Mouse (Mus musculus) forebrain, embryonic 15.5 days (tissue): Measurements from ENCODE around the gene Snx9. TPM values are rescaled to one million over a fixed set of nuclear protein-coding genes. Genes with fewer than 3 reads are reported as not detected.

Experiments
- ATAC-seq: fragments of 200-750 bp; cut with Nextera tagmentation; replicated peaks from 2 replicates; pipeline ENCODE4 v1.8.0; 2017; ENCODE audit warnings: mild to moderate bottlenecking, moderate TSS enrichment, moderate library complexity
- H3K27ac ChIP-seq: fragments of 300-500 bp; sonication (generic); replicated peaks from 2 replicates; pipeline ENCODE4 v1.5.1; 2015; ENCODE audit warnings: mild to moderate bottlenecking, inconsistent platforms
- H3K27me3 ChIP-seq: fragments of 300-500 bp; sonication (generic); 2 replicates; pipeline ENCODE4 v1.6.1; 2015; ENCODE audit warnings: inconsistent platforms
- H3K36me3 ChIP-seq: fragments of 300-500 bp; sonication (generic); 2 replicates; pipeline ENCODE4 v1.6.1; 2015; ENCODE audit warnings: mild to moderate bottlenecking, inconsistent platforms
- H3K4me1 ChIP-seq: fragments of 300-500 bp; sonication (generic); 2 replicates; pipeline ENCODE4 v1.6.1; 2015; ENCODE audit warnings: inconsistent platforms
- H3K4me2 ChIP-seq: fragments of 300-500 bp; sonication (generic); replicated peaks from 2 replicates; pipeline ENCODE4 v1.6.1; 2015; ENCODE audit warnings: mild to moderate bottlenecking, inconsistent platforms
- H3K4me3 ChIP-seq: fragments of 300-500 bp; sonication (generic); 2 replicates; pipeline ENCODE4 v1.5.1; 2015; ENCODE audit warnings: mild to moderate bottlenecking, inconsistent platforms
- H3K9ac ChIP-seq: fragments of 300-500 bp; sonication (generic); replicated peaks from 2 replicates; pipeline ENCODE4 v1.6.1; 2015; ENCODE audit warnings: mild to moderate bottlenecking, inconsistent platforms
- H3K9me3 ChIP-seq: fragments of 300-500 bp; sonication (generic); 2 replicates; pipeline ENCODE4 v1.6.1; 2016; ENCODE audit warnings: inconsistent platforms
- WGBS: fragments of 180-500 bp; shearing (Covaris S2); methylation state at CpG from one replicate; pipeline ENCODE4 v1.1.7; 2015; ENCODE audit warnings: mixed read lengths; 5-methylcytosine and 5-hydroxymethylcytosine counted together
- polyA plus RNA-seq: library from polyadenylated mRNA; unstranded; fragments of >200 nt; fragmentation: Nextera tagmentation; extraction: Ambion mirVana; gene quantifications from 2 replicates; pipeline ENCODE4 v1.2.1, GENCODE M21; 2015

Snx9 gene
- polyA plus RNA-seq, 1 experiment from 2014 or later = 5.9 TPM

DNA sequence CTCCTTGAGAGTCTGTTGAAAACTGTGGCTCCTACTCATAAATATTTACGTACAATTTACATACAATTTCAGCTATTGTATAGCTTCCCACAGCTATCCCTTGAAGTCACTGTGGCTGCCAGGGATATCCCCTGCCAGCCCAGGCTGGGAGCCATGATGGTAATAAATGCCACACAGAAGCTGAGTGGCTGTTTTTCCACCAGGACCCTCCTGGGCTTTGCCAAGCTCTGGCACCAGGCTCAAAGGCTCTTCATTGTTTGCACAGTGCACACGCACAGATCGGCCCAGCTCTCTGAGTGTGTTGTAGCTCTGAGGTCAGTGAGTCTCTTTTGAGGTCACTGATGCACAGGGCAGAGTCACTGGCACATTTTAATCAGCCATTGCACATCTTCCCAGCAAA is 128.1 kb downstream of the Snx9 start:
- no peaks in the 10 kb centered on the region for H3K9me3 ChIP-seq
- 51% methylated on average over 3 of the region's 3 CpGs for WGBS
- ATAC-seq = no peak
- H3K4me2 ChIP-seq = no peak overlapping the region
- no peaks in the 10 kb centered on the region for H3K36me3 ChIP-seq
- H3K9ac ChIP-seq = no peak overlapping the region
- H3K4me1 ChIP-seq = no peaks in the 10 kb centered on the region
- no peaks in the 10 kb centered on the region for H3K27me3 ChIP-seq
- H3K27ac ChIP-seq = no peak overlapping the region
- H3K4me3 ChIP-seq = no peak overlapping the region

DNA sequence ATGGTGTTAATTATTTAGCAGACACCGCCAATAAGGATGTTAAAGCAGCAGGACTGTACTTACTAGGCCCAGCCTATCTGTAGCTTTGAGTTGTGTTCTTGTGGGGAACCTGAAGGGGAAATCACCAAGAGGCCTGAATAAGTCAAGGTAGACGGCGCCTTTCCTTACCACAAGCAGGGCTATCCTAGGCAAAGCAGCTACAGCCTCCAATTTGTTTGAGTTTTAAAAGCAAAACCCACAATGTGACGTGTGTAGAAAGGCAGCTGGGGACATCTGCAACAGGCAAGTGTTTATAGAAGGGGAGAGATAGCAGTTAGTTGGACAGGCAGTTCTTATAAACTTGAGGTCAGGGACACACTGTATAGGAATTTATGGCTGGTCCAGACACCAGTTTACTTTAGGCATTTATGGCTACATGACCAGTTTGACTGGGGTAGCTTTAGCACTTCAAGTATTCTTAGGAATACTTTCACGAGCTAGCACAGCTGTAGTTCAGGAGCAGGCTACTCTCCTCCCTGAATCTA is 129.2 kb downstream of the Snx9 start:
- Histone ChIP-seq H3K27ac (no peak overlapping the region), H3K27me3 (no peaks in the 10 kb centered on the region), H3K36me3 (no peaks in the 10 kb centered on the region), H3K4me1 (0 out of 2 replicates have a peak, but pooled peaks cover 2% of the 10 kb centered on the region), H3K4me3 (no peak overlapping the region), H3K9me3 (no peaks in the 10 kb centered on the region), H3K4me2 (no peak overlapping the region), H3K9ac (no peak overlapping the region)
- WGBS = 90% methylated on average over 5 of the region's 5 CpGs
- ATAC-seq = no peak

DNA sequence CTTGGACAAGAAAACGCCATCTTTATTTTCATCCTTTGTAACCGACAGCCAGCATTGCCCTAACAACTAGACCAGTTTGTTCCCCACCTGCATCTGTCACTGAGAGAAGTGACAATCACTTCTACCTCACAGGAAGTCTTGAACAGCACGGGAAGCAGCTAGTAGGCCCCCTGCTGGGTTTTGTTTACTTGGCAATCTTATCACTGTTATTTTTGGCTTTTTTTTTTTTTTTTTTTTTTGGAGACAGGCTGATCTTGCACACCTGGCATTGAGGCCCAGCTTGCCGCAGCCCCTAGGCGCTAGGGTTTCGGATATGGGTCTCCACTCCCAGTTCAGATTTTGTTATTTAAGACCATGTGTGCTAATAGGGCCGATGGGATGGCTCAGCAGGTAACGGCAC is 132.4 kb downstream of the Snx9 start:
- no peak for ATAC-seq
- no peak overlapping the region for H3K27ac ChIP-seq
- WGBS = 69% methylated on average over 8 of the region's 8 CpGs
- H3K4me2 ChIP-seq = no peak overlapping the region
- no peak overlapping the region for H3K4me3 ChIP-seq
- peaks cover 21% of the 10 kb centered on the region for H3K4me1 ChIP-seq
- H3K27me3 ChIP-seq = no peaks in the 10 kb centered on the region
- no peaks in the 10 kb centered on the region for H3K9me3 ChIP-seq
- H3K9ac ChIP-seq = no peak overlapping the region
- no peaks in the 10 kb centered on the region for H3K36me3 ChIP-seq

DNA sequence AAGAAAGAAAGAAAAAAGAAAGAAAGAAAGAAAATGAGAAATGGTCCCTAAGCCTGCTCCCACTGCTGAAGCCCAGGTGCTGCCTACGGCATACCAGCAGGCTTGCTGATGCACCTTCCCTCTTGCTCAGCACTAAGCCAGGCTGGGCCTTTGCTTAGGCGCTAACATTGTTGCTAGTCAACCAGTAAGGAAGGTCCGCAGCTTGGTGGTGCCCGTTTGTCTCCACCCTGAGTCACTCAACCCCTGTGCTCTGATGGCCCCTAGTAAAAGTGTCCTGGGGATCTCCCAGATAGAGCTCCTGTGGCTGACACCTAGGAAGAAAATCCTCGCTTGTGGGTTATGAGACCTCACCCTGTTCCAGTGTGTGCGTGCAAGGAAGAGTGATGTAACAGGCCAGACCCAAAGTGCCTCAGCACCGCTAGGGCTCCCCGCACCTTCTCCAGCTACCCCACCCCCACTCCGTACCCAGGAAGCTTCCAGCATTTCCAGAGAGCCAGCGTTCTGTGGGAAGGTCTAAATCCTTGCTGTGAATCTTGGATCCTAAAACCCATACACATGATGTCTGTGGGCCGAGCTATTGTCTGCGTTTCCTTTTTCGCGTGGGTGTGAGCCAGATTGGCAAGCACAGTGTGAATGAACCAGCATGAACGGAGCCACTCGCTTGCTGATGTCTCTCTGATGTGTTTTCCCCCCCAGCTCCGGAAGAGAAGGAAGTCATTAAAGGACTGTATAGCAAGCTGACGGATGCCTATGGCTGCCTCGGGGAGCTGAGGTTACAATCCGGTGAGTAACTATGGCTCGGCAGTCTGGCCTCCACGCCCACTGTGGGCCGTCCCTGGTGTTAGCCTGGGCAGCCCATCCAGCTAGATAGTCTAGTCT is 134.2 kb downstream of the Snx9 start:
- Histone ChIP-seq H3K9me3 (no peaks in the 10 kb centered on the region), H3K36me3 (no peaks in the 10 kb centered on the region), H3K4me2 (no peak overlapping the region), H3K4me3 (no peak overlapping the region), H3K27ac (no peak overlapping the region), H3K4me1 (peaks cover 21% of the 10 kb centered on the region), H3K9ac (no peak overlapping the region), H3K27me3 (no peaks in the 10 kb centered on the region)
- 0 out of 2 replicates have a peak, but pooled peaks have one; percentile 57 for ATAC-seq
- WGBS = 49% methylated on average over 23 of the region's 23 CpGs

DNA sequence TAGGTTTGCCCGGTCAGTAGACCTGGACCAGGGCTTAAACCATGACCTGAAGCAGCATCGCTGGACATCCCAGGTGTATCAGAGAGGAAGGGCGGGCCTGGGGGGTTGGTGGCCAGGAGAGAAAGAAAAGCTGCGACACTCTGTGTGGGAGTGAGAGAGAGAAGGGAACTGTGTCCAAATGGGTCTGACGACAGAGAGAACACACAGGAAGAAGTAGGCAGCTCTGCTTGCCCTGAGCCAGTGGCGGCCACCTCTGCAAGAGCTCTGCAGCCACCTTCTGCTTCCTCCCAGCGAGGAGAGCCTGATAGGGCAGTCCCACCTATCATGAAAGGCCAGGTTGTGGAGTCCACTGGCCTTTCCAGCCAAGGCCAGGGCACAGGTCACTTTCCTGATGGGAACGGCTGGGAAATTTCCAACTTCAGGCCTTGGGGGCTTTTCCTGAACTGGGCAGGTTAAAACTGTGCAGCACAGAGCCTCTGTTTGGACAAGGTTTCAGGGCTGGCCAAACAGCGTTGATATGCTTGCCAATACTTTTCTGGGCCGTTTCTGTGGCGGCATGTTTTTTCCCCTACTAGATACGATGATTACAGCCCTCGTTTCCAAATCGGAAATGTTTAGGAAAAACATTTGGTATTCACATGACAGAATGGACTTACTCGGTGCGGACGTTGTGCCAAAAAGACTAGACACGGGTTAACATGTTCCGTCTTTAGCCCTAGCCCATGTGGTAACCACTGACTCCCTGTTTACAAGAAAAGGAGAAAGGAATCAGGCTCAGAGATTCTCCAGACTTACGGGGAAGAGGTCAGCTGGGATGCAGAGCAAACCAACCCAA is 135.3 kb downstream of the Snx9 start:
- Histone ChIP-seq H3K4me3 (no peak overlapping the region), H3K4me2 (no peak overlapping the region), H3K27me3 (no peaks in the 10 kb centered on the region), H3K4me1 (peaks cover 21% of the 10 kb centered on the region), H3K9ac (no peak overlapping the region), H3K36me3 (no peaks in the 10 kb centered on the region), H3K27ac (no peak overlapping the region), H3K9me3 (no peaks in the 10 kb centered on the region)
- WGBS = 65% methylated on average over 20 of the region's 20 CpGs
- ATAC-seq = no peak

DNA sequence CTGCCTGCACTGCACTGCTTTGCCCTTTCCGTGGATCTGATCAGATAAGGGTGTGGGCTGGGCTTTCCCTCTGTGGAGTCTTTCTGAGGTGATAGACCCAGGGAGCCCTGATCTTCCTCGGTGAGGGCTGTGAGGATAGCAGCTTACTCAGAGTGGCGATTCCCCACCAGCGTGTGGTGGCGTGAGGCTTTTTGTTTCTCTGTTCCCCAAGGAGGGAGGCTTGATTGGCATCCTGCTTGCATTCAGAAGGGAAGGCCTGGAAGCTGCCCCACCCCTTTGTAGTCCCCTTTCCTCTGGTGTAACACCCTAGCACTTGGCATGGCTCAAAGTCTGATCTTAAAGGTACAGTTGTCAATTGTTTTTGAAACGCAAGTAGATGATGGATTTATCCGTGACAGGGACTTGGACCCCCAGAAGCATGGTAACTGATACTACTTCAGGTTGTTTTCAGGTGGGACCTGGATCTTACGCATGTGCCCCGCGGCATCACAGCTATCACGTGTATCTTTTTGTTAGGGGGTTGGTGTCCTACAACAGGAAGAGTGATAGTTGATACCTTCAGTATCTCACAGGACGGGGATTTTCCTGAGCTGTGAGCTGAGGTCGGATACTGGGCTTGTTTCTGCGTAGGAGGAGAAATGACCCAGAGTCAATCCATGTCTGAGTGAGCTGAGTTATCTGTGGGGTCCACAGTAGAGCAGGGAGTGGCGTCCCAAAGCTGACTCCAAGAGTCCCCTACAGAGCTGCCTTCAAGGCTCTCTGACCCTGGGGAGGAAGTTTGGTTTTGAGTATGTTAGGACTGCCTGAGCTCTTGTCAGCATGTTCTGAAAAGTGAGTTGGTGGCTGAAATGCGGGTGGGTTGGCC is 136.2 kb downstream of the Snx9 start:
- H3K4me2 ChIP-seq = no peak overlapping the region
- no peak for ATAC-seq
- 54% methylated on average over 16 of the region's 16 CpGs for WGBS
- no peak overlapping the region for H3K9ac ChIP-seq
- no peaks in the 10 kb centered on the region for H3K27me3 ChIP-seq
- no peaks in the 10 kb centered on the region for H3K9me3 ChIP-seq
- H3K4me1 ChIP-seq = peaks cover 21% of the 10 kb centered on the region
- no peaks in the 10 kb centered on the region for H3K36me3 ChIP-seq
- H3K4me3 ChIP-seq = no peak overlapping the region
- H3K27ac ChIP-seq = no peak overlapping the region

DNA sequence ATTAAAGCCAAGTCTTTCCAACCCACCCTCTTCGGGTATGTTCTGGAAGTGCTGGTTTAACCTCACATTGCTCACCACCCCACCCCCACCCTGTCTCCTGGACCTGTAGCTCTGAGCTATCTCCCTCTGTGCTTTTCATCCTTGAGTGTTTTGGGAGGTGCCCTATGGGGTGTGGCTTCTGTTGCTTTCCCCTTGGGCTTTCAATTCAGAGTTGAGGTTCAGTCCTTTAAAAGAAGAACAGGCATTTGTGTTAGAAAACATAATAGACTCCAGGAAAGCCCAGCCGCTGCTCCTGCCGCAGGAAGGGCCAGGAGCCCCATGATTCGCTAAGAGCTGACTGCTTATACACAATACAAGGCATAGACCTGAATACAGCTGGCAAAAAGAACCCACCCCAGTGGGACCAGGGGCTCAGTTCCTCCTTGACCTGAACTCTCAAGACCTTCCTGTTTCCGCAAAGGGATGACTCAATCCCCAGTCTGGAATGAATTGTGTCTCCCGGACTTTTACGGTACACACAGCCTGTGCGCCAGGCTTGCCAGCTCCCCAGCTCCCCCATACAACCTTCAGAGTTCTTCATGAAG is 136.9 kb downstream of the Snx9 start:
- ATAC-seq = no peak
- H3K4me3 ChIP-seq = no peak overlapping the region
- 53% methylated on average over 8 of the region's 8 CpGs for WGBS

DNA sequence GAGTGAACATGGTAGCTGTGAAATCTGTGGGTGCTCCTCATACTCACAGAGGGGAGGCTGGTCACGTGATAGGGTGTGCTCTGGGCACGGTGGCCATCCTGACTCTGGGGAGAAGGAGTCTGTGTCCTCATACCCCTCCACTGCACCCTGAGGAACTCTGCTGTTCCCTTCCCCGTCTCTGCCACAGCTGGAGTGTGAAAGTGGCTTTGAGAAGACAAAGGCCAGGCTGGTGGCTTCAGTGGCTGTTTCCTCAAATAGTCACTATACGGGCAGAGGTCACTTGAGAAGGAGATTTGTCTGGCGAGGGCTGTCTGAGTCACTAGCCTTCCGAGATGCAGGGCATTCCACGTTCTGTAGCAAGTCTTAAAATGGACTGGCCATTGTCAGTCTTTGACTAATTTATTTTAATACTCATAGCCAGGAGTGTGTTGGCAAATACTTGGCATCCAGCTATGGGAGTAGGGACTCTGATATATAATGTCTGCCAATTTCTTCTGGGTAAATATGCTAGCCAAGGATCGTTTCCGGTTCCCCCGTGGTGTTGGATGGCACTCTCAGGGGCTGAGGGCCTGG is 137.5 kb downstream of the Snx9 start:
- no peak overlapping the region for H3K4me3 ChIP-seq
- H3K4me1 ChIP-seq = peaks cover 21% of the 10 kb centered on the region
- WGBS = 73% methylated on average over 10 of the region's 10 CpGs
- no peak overlapping the region for H3K9ac ChIP-seq
- no peak overlapping the region for H3K4me2 ChIP-seq
- no peaks in the 10 kb centered on the region for H3K27me3 ChIP-seq
- H3K27ac ChIP-seq = no peak overlapping the region
- H3K36me3 ChIP-seq = no peaks in the 10 kb centered on the region
- H3K9me3 ChIP-seq = no peaks in the 10 kb centered on the region
- no peak for ATAC-seq

More for the DNA sequence above, 136.9 kb downstream of the Snx9 start:
- no peaks in the 10 kb centered on the region for H3K27me3 ChIP-seq
- no peaks in the 10 kb centered on the region for H3K9me3 ChIP-seq
- H3K27ac ChIP-seq = no peak overlapping the region
- no peak overlapping the region for H3K4me2 ChIP-seq
- H3K36me3 ChIP-seq = no peaks in the 10 kb centered on the region
- H3K4me1 ChIP-seq = peaks cover 21% of the 10 kb centered on the region
- no peak overlapping the region for H3K9ac ChIP-seq

DNA sequence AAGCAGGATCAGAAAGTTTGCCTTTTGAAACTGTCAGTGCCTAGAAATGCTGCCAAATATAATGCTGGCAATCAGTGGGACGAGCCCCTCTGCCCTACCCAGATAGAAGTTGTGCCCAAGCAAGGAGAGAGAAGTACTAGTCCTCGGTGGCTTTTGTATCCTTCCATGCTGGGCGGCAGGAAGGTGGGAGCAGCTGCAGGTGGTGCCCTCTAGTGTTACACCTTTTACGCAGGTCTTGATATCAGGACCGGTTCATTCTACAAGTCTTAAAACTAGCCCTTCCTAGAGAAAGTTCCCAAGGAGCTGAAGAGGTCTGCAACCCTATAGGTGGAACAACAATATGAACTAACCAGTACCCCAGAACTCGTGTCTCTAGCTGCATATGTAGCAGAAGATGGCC is 139.7 kb downstream of the Snx9 start:
- Histone ChIP-seq H3K4me2 (no peak overlapping the region), H3K4me3 (no peak overlapping the region), H3K9me3 (no peaks in the 10 kb centered on the region), H3K4me1 (peaks cover 15% of the 10 kb centered on the region), H3K36me3 (no peaks in the 10 kb centered on the region), H3K9ac (no peak overlapping the region), H3K27ac (no peak overlapping the region), H3K27me3 (no peaks in the 10 kb centered on the region)
- WGBS = 32% methylated on average over 6 of the region's 6 CpGs
- no peak for ATAC-seq
